Mouse (Mus musculus): ENCODE data around the gene Lrrc10b. TPM values are rescaled to one million over a fixed set of nuclear protein-coding genes. Genes with fewer than 3 reads are reported as not detected.

Lrrc10b gene
- total and polyA plus RNA-seq, 2 experiments from 2014 or later = 0.18 to 1.9 TPM

DNA sequence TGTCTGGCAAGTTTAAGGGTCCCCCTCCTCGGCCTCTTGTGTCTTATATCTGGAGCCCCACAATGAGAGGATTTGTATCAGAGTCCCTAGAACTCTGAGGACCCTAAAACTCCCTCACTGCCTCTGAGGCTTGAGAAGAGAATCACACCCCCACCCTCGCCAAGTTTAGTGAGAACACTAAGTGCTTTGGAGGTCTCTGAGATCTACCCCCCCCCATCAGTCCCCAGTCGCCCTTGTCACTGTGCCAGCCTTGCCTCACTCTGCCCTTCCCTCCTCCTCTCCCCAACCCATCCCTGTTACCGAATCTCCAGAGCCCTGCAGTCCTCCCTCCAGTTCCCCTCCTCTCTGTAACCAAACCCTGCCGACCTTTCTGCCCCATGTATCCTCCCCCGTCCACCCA is 30.5 kb downstream of the Lrrc10b start:
- WGBS = 48% methylated on average over 6 of the region's 6 CpGs
- Histone ChIP-seq H3K27ac (ENCODE audit: low read depth) (no peak overlapping the region), H3K27me3 (ENCODE audit: control insufficient read depth, insufficient read depth, low read length) (peaks cover 7% of the 10 kb centered on the region), H3K4me2 (ENCODE audit: low read depth, low read length) (no peak overlapping the region), H3K9me3 (replicated peaks; ENCODE audit: control insufficient read depth, low read length) (no peaks in the 10 kb centered on the region), H3K4me3 (ENCODE audit: low read depth, low read length) (no peak overlapping the region), H3K9ac (replicated peaks; ENCODE audit: low read depth, low read length) (no peak overlapping the region), H3K36me3 (replicated peaks; ENCODE audit: control insufficient read depth, insufficient read depth, low read length) (no peaks in the 10 kb centered on the region), H3K4me1 (ENCODE audit: control insufficient read depth, insufficient read depth) (0 out of 2 replicates have a peak, but pooled peaks cover 3% of the 10 kb centered on the region)
- TF ChIP-seq EP300 (IDR thresholded peaks at IDR 0.05; ENCODE audit: low read depth) = no peak
- no peak for TF ChIP-seq CTCF (IDR thresholded peaks at IDR 0.05; ENCODE audit: low read depth)
- DNase-seq (ENCODE audit: low spot score) = no peak
- ATAC-seq (ENCODE audit: insufficient read depth, low read depth) = no peak

GRCm38 (mm10) chr19:10426312-10426711 is 31.0 kb downstream of the Lrrc10b start:
- H3K9me3 ChIP-seq (replicated peaks; ENCODE audit: control insufficient read depth, low read length) = no peaks in the 10 kb centered on the region
- no peaks in the 10 kb centered on the region for H3K36me3 ChIP-seq (replicated peaks; ENCODE audit: control insufficient read depth, insufficient read depth, low read length)
- 0 out of 2 replicates have a peak, but pooled peaks cover 3% of the 10 kb centered on the region for H3K4me1 ChIP-seq (ENCODE audit: control insufficient read depth, insufficient read depth)
- 55% methylated on average over 25 of the region's 25 CpGs for WGBS
- H3K4me2 ChIP-seq (ENCODE audit: low read depth, low read length) = no peak overlapping the region
- H3K27me3 ChIP-seq (ENCODE audit: control insufficient read depth, insufficient read depth, low read length) = peaks cover 7% of the 10 kb centered on the region
- H3K27ac ChIP-seq (ENCODE audit: low read depth) = no peak overlapping the region
- TF ChIP-seq CTCF (IDR thresholded peaks at IDR 0.05; ENCODE audit: low read depth) (no peak), EP300 (IDR thresholded peaks at IDR 0.05; ENCODE audit: low read depth) (no peak)
- no peak for DNase-seq (ENCODE audit: low spot score)
- no peak for ATAC-seq (ENCODE audit: insufficient read depth, low read depth)
- H3K9ac ChIP-seq (replicated peaks; ENCODE audit: low read depth, low read length) = no peak overlapping the region
- no peak overlapping the region for H3K4me3 ChIP-seq (ENCODE audit: low read depth, low read length)

GRCm38 (mm10) chr19:10425484-10426270 is 31.6 kb downstream of the Lrrc10b start:
- no peak for DNase-seq (ENCODE audit: low spot score)
- no peak overlapping the region for H3K9ac ChIP-seq (replicated peaks; ENCODE audit: low read depth, low read length)
- H3K4me2 ChIP-seq (ENCODE audit: low read depth, low read length) = no peak overlapping the region
- H3K36me3 ChIP-seq (replicated peaks; ENCODE audit: control insufficient read depth, insufficient read depth, low read length) = no peaks in the 10 kb centered on the region
- H3K4me3 ChIP-seq (ENCODE audit: low read depth, low read length) = no peak overlapping the region
- H3K27ac ChIP-seq (ENCODE audit: low read depth) = no peak overlapping the region
- ATAC-seq (ENCODE audit: insufficient read depth, low read depth) = no peak
- WGBS = 64% methylated on average over 13 of the region's 13 CpGs
- TF ChIP-seq EP300 (IDR thresholded peaks at IDR 0.05; ENCODE audit: low read depth) (no peak), CTCF (IDR thresholded peaks at IDR 0.05; ENCODE audit: low read depth) (no peak)
- H3K4me1 ChIP-seq (ENCODE audit: control insufficient read depth, insufficient read depth) = 0 out of 2 replicates have a peak, but pooled peaks cover 3% of the 10 kb centered on the region
- H3K27me3 ChIP-seq (ENCODE audit: control insufficient read depth, insufficient read depth, low read length) = peaks cover 7% of the 10 kb centered on the region
- H3K9me3 ChIP-seq (replicated peaks; ENCODE audit: control insufficient read depth, low read length) = no peaks in the 10 kb centered on the region

- no peak overlapping the region for H3K4me3 ChIP-seq (ENCODE audit: low read depth, low read length)
- WGBS = 44% methylated on average over 1 of the region's 1 CpGs
- TF ChIP-seq CTCF (IDR thresholded peaks at IDR 0.05; ENCODE audit: low read depth) (no peak), EP300 (IDR thresholded peaks at IDR 0.05; ENCODE audit: low read depth) (no peak)
- H3K36me3 ChIP-seq (replicated peaks; ENCODE audit: control insufficient read depth, insufficient read depth, low read length) = no peaks in the 10 kb centered on the region
- no peak overlapping the region for H3K27ac ChIP-seq (ENCODE audit: low read depth)
- no peak overlapping the region for H3K9ac ChIP-seq (replicated peaks; ENCODE audit: low read depth, low read length)
- DNase-seq (ENCODE audit: low spot score) = no peak
- no peaks in the 10 kb centered on the region for H3K9me3 ChIP-seq (replicated peaks; ENCODE audit: control insufficient read depth, low read length)
- H3K4me2 ChIP-seq (ENCODE audit: low read depth, low read length) = no peak overlapping the region
- H3K4me1 ChIP-seq (ENCODE audit: control insufficient read depth, insufficient read depth) = 0 out of 2 replicates have a peak, but pooled peaks cover 3% of the 10 kb centered on the region
- H3K27me3 ChIP-seq (ENCODE audit: control insufficient read depth, insufficient read depth, low read length) = peaks cover 7% of the 10 kb centered on the region
- no peak for ATAC-seq (ENCODE audit: insufficient read depth, low read depth)
These were observed 32.5 kb downstream of the Lrrc10b start for GRCm38 (mm10) chr19:10424751-10425150.

GRCm38 (mm10) chr19:10421986-10422976 is 35.0 kb downstream of the Lrrc10b start:
- Histone ChIP-seq H3K4me1 (ENCODE audit: control insufficient read depth, insufficient read depth) (peaks cover 14% of the 10 kb centered on the region), H3K36me3 (replicated peaks; ENCODE audit: control insufficient read depth, insufficient read depth, low read length) (no peaks in the 10 kb centered on the region), H3K9me3 (replicated peaks; ENCODE audit: control insufficient read depth, low read length) (no peaks in the 10 kb centered on the region), H3K4me2 (ENCODE audit: low read depth, low read length) (peak overlapping the region; percentile 48), H3K9ac (replicated peaks; ENCODE audit: low read depth, low read length) (peak overlapping the region; percentile 41; the same call in 1 of the 2 replicates), H3K4me3 (ENCODE audit: low read depth, low read length) (peak overlapping the region; percentile 15; the same call in 1 of the 2 replicates), H3K27me3 (ENCODE audit: control insufficient read depth, insufficient read depth, low read length) (peaks cover 7% of the 10 kb centered on the region), H3K27ac (ENCODE audit: low read depth) (no peak overlapping the region)
- ATAC-seq (ENCODE audit: insufficient read depth, low read depth) (no peak), DNase-seq (ENCODE audit: low spot score) (no peak)
- 6% methylated on average over 50 of the region's 53 CpGs for WGBS
- TF ChIP-seq CTCF (IDR thresholded peaks at IDR 0.05; ENCODE audit: low read depth) (no peak), EP300 (IDR thresholded peaks at IDR 0.05; ENCODE audit: low read depth) (no peak)
